In genomic region chr10:91205632-91206031, GRCm38 (mm10) we compare ENCODE assay signal across 34 mouse cellular contexts.
"Had no signal": no experiment of that assay in that cellular context is flagged by ENCODE, and none has a peak within 500 bp of the region (broad histone marks: within the 10 kb centered on the region; RNA-seq: fewer than 3 reads in every experiment).

No protein-coding gene starts in this region.

- H3K27ac ChIP-seq: heart, embryonic 10.5 days; heart, embryonic 13.5 days; heart, embryonic 15.5 days; hindbrain, embryonic 10.5 days; hindbrain, embryonic 12.5 days; hindbrain, embryonic 13.5 days; hindbrain, embryonic 14.5 days; hindbrain, embryonic 15.5 days; hindbrain, postnatal 0 days; intestine, embryonic 15.5 days; kidney, embryonic 15.5 days; kidney, postnatal 0 days; layer of hippocampus, adult 2 months; left cerebral cortex, adult 2 months had no signal

- H3K27me3 ChIP-seq: heart, embryonic 12.5 days; heart, embryonic 13.5 days; heart, embryonic 15.5 days; hindbrain, embryonic 12.5 days; hindbrain, embryonic 13.5 days; hindbrain, embryonic 15.5 days; intestine, embryonic 15.5 days; kidney, embryonic 15.5 days had no signal

- DNase-seq: heart, postnatal 10 days; heart, postnatal 14 days; heart, postnatal 36 days; kidney, adult 11 months; kidney, adult 18-20 months; kidney, adult 2 months; kidney, adult 8-10 months; kidney, adult 9 months; kidney, postnatal 14 days; kidney, postnatal 25 days; kidney, postnatal 36 days; kidney, postnatal 4 days; layer of hippocampus, adult 9-11 months; layer of hippocampus, postnatal 36 days had no signal

- H3K4me3 ChIP-seq: heart, embryonic 10.5 days; heart, embryonic 12.5 days; heart, embryonic 13.5 days; heart, embryonic 15.5 days; hindbrain, embryonic 10.5 days; hindbrain, embryonic 12.5 days; hindbrain, embryonic 13.5 days; hindbrain, embryonic 15.5 days; intestine, embryonic 15.5 days; kidney, embryonic 15.5 days; layer of hippocampus, adult 2 months; left cerebral cortex, adult 2 months had no signal

- H3K36me3 ChIP-seq: heart, embryonic 10.5 days; heart, embryonic 12.5 days; heart, embryonic 13.5 days; heart, embryonic 15.5 days; hindbrain, embryonic 10.5 days; hindbrain, embryonic 12.5 days; hindbrain, embryonic 13.5 days; hindbrain, embryonic 15.5 days; intestine, embryonic 15.5 days; kidney, embryonic 15.5 days had no signal

- H3K4me1 ChIP-seq: heart, embryonic 10.5 days; hindbrain, embryonic 12.5 days; hindbrain, embryonic 15.5 days; kidney, embryonic 15.5 days had no signal

- H3K4me2 ChIP-seq: heart, embryonic 11.5 days; heart, embryonic 12.5 days; heart, embryonic 13.5 days; heart, embryonic 15.5 days; hindbrain, embryonic 12.5 days; hindbrain, embryonic 13.5 days; hindbrain, embryonic 14.5 days; hindbrain, embryonic 15.5 days; intestine, embryonic 15.5 days; kidney, embryonic 15.5 days had no signal

- ATAC-seq: hindbrain, embryonic 16.5 days; hindbrain, postnatal 0 days; inflammation-experienced regulatory T-cells, adult 6 months; intestine, embryonic 15.5 days; intestine, embryonic 16.5 days; intestine, postnatal 0 days had no signal

- H3K9ac ChIP-seq: heart, embryonic 12.5 days; heart, embryonic 13.5 days; heart, embryonic 15.5 days; hindbrain, embryonic 12.5 days; hindbrain, embryonic 13.5 days; hindbrain, embryonic 14.5 days; hindbrain, embryonic 15.5 days; intestine, embryonic 15.5 days; kidney, embryonic 15.5 days had no signal

- H3K9me3 ChIP-seq: heart, embryonic 10.5 days; heart, embryonic 15.5 days; hindbrain, embryonic 10.5 days; hindbrain, embryonic 13.5 days; hindbrain, embryonic 15.5 days; intestine, embryonic 15.5 days had no signal
